Mouse (Mus musculus): ENCODE results near the gene Tulp3. TPM values are rescaled to one million over a fixed set of nuclear protein-coding genes. Genes with fewer than 3 reads are reported as not detected.

The Tulp3 gene
- total RNA-seq (2014; fragmentation: Nextera tagmentation) (0.21 and 3.7 TPM in 2 replicates), total RNA-seq (2017) (0.46 TPM in 1 of 2 replicates, not detected in the other)

GRCm38 (mm10) chr6:128355726-128356416 lies at the start of gene Tulp3:
TSS of gene Tulp3 (minus strand) at chr6:128355851.
- peak; percentile 95 for ATAC-seq (replicated peaks; ENCODE audit: poor library complexity, severe bottlenecking)

- 0 out of 2 replicates have a peak, but pooled peaks have one; percentile 8 for ATAC-seq (replicated peaks; ENCODE audit: poor library complexity, severe bottlenecking)
These were observed 49.1 kb upstream of the Tulp3 start for GRCm38 (mm10) chr6:128404708-128405107.

GRCm38 (mm10) chr6:128399421-128400185 lies 44.0 kb upstream of the Tulp3 start:
- ATAC-seq (replicated peaks; ENCODE audit: poor library complexity, severe bottlenecking), result no peak

- ATAC-seq (replicated peaks; ENCODE audit: poor library complexity, severe bottlenecking), result no peak
These were observed 43.3 kb upstream of the Tulp3 start, which contains the start of gene Nrip2 for GRCm38 (mm10) chr6:128398996-128399395. TSS of gene Nrip2 (plus strand) at chr6:128399296.

GRCm38 (mm10) chr6:128397574-128398261 lies 42.1 kb upstream of the Tulp3 start:
- no peak for ATAC-seq (replicated peaks; ENCODE audit: poor library complexity, severe bottlenecking)

- no peak for ATAC-seq (replicated peaks; ENCODE audit: poor library complexity, severe bottlenecking)
These were observed 35.0 kb upstream of the Tulp3 start for GRCm38 (mm10) chr6:128390683-128391082.

- no peak for ATAC-seq (replicated peaks; ENCODE audit: poor library complexity, severe bottlenecking)
These were observed 33.5 kb upstream of the Tulp3 start for GRCm38 (mm10) chr6:128389185-128389584.

- no peak for ATAC-seq (replicated peaks; ENCODE audit: poor library complexity, severe bottlenecking)
These were observed 29.4 kb upstream of the Tulp3 start for GRCm38 (mm10) chr6:128385026-128385425.

- no peak for ATAC-seq (replicated peaks; ENCODE audit: poor library complexity, severe bottlenecking)
These were observed 28.1 kb upstream of the Tulp3 start for GRCm38 (mm10) chr6:128383752-128384151.

- peak; percentile 75 for ATAC-seq (replicated peaks; ENCODE audit: poor library complexity, severe bottlenecking)
These were observed 25.6 kb upstream of the Tulp3 start for GRCm38 (mm10) chr6:128381254-128381653.

GRCm38 (mm10) chr6:128380594-128381167 lies 25.0 kb upstream of the Tulp3 start:
- peak; percentile 36 for ATAC-seq (replicated peaks; ENCODE audit: poor library complexity, severe bottlenecking)

- ATAC-seq (replicated peaks; ENCODE audit: poor library complexity, severe bottlenecking), result peak; percentile 71
These were observed 24.0 kb upstream of the Tulp3 start for GRCm38 (mm10) chr6:128379636-128380035.

- no peak for ATAC-seq (replicated peaks; ENCODE audit: poor library complexity, severe bottlenecking)
These were observed 20.9 kb upstream of the Tulp3 start for GRCm38 (mm10) chr6:128376371-128377085.

- ATAC-seq (replicated peaks; ENCODE audit: poor library complexity, severe bottlenecking), result no peak
These were observed 19.5 kb upstream of the Tulp3 start, which contains the start of the genes Tex52 and Gm44596 for GRCm38 (mm10) chr6:128375192-128375591. TSS of gene Tex52 (plus strand) at chr6:128375456. TSS of gene Gm44596 (plus strand) at chr6:128375503.

GRCm38 (mm10) chr6:128370040-128370439 lies 14.4 kb upstream of the Tulp3 start:
- ATAC-seq (replicated peaks; ENCODE audit: poor library complexity, severe bottlenecking), result no peak

GRCm38 (mm10) chr6:128366466-128366865 lies 10.8 kb upstream of the Tulp3 start:
- ATAC-seq (replicated peaks; ENCODE audit: poor library complexity, severe bottlenecking), result no peak

GRCm38 (mm10) chr6:128364721-128365120 lies 9.1 kb upstream of the Tulp3 start:
- ATAC-seq (replicated peaks; ENCODE audit: poor library complexity, severe bottlenecking), result no peak

GRCm38 (mm10) chr6:128363007-128363825 lies 7.6 kb upstream of the Tulp3 start:
- ATAC-seq (replicated peaks; ENCODE audit: poor library complexity, severe bottlenecking), result peak; percentile 12
